Mouse (Mus musculus) brain, adult 2 months (tissue): ENCODE measurements around the gene Ccdc191.

Source experiments
- DNase-seq: peaks from one replicate; pipeline ENCODE4 v3.0.0; 2011; ENCODE audit warnings: low read depth, low spot score

The Ccdc191 gene

DNA sequence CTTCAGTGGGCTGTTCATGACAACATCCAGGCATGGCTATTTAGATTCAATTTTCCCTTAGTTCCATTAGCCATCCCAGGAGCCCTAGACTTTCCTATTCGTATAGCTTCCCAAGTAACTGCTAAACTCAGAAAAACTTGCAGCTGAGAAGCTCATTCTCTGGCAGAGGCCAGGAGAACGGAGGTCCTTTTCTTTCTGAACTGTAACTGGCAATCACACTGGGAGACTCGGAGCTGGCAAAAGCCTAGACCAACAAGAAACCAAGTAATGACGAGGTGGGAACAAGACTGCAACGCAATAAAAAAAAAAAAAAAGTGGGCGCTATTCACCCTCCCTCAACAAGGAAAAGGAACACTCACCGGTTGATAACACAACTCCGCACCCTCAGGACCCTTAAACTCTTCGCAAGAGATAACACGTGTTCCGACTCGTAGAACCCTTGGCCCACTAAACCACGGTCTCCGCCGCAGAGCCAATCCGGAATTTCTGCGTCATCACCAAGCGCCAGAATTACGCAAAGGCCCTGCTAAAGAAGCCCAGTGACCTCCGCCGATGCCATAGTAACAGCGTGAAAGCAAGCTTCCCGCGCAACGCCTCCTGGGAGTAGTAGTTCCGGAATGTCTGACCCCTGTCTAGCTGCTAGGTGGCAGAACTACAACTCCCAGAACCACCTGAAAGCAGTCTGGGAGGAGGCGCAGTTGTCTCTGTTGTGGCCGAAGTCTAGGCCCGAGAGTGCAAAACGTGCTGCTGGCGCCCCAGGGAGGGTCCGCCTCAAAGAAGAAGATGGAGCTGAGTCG lies at the start of gene Ccdc191:
Gene Ccdc191 (plus strand): TSS at position 593 of the 797 bp plus-strand sequence.
- peak; percentile 100 for DNase-seq

DNA sequence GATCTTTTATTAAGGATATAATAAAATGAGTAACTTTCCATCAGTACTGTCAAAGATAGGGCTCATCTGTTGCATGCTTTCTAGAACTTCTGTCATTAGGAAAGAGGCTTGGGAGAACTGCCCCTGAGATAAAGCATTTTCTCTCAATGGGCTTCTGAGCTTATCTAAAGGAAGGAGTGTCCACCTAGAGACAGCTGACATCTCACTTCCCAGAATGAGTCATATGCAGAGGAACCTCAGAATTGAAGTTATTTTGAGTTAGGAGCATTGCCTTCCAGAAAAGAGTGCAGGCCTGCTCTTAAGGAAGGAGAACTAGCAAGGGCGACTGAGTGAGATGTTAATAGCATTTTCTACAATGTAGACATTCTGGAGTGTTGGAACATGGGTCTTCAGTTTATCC lies 48.4 kb upstream of the Ccdc191 start:
- DNase-seq: no peak

DNA sequence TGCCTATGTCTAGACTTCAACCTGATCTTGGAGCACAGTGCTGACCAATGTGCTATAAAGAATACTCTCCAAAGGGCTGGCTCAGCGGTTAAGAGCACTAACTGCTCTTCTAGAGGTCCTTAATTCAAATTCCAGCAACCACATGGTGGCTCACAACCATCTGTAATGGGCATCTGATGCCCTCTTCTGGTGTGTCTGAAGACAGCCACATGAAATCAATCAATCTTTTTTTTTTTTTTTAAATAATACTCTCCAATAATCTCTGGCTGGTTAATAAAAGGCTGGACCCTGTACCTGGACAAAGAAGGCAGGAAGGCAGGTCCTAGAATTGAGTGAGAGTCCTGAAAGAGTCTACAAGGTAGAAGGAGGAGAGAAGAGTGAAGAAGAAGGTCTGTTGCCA lies 39.8 kb upstream of the Ccdc191 start:
- DNase-seq: no peak

DNA sequence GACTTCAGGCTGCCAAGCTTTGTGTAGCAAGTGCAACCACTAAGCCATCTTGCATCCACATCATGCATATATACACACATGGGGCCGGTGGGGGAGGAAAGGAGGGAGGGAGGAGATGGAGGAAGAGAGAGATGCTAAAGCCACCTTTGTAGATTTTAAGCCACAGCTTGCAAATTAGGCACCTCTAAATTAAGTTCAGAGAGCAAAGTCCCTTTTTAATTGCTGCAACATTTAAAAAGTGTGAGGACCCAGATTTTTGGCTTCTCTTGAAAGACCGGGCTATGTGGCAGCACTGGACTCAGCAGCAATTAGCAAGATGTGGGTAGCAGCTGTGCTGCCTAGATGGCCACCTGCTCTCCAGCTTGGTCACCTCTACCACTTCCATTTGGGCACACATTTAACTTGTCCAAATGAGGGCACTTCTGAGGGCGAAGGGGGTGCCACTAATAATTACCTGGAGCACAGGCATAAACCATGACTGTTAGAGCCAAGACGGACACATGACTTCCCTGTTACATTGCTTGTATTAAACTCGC lies 30.6 kb upstream of the Ccdc191 start:
- DNase-seq: no peak

DNA sequence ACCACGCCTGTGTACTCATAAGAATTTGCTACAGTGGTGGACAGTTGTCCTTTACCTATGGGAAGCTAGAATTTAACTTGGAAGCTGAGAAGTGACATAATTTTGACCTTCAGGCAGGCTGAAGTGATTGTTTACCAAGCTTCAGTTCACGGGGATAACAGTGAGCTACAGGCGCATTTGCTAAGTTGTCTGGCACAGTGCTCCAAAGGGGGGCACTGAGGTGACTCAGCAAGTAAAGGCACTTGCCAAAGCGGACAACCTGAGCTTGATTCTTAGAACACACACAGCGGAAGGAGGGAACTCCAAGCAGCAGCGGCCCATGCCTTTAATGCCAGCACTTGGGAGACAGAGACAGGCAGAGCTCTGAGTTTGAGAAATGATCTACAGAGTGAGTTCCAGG lies 29.0 kb upstream of the Ccdc191 start:
- no peak for DNase-seq

DNA sequence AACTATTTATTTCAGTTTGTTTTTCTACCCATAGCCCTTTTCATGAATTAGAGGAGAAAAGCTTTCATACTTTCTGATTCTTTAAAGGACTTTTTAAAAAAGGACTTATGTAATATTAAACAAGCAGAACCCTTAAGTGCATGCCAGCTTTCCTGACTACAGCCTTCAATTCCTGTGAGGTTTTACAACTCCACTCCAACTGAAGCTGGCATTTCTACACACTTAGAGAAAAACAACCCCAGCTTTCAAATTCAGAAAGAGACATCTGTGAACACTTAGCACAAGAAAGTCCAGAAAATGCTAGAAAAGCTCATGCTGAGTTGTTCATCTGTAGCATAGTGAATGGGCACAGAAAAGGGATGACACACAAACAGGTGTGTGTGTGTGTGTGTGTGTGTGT lies 19.8 kb upstream of the Ccdc191 start:
- DNase-seq: peak; percentile 50

DNA sequence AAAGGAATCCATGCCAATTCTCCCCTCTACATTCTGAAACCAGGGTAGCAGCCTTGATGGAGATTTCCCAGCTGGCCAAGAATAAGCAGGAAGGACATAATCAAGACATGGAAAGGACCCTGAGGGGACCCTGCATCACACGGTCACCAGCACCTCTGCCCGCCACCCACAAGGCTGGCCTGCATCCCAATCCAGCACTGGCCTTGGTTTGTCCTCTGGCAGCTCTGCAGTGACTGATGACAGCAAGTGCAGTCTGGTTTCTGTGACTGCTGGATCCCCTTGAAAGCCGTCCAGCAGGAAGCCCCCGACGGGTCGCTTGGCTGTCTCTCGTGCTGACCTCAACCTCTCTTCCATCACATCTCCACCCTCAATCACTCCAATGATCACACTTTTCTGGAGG lies 18.2 kb upstream of the Ccdc191 start:
- DNase-seq: no peak

DNA sequence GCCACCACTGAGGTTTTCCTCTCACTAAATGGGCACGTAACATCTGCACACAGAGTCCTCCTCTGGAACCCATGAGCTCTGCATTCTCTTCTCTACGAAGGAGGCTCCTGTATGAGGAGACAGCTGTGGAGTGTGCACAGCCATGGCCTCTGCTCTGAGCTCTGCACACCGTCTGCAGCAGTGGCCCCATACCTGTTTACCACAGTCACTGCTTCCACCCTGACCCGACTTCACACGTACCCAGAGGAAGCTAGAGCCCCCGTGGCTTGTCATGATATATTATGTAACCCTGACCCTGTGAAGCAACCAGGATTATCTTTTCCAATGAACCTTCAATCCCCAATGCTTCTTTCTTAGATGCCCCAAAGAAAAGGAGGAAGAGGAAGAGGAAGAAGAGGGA lies 9.8 kb upstream of the Ccdc191 start:
- DNase-seq: no peak

DNA sequence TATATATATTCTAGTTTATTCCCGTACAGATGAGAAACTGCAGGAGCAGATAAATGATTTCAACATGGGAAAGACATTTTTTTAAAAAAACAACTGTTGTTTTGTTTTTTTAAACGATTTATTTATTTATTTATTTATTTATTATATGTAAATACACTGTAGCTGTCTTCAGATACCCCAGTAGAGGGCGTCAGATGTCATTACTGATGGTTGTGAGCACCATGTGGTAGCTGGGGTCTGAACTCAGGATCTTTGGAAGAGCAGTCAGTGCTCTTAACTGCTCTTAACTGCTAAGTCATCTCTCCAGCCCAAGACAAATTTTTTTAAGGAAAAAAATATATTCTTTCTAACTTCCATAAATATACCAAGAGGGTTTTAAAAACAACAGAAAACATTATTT lies 8.0 kb upstream of the Ccdc191 start:
- DNase-seq: peak; percentile 17

DNA sequence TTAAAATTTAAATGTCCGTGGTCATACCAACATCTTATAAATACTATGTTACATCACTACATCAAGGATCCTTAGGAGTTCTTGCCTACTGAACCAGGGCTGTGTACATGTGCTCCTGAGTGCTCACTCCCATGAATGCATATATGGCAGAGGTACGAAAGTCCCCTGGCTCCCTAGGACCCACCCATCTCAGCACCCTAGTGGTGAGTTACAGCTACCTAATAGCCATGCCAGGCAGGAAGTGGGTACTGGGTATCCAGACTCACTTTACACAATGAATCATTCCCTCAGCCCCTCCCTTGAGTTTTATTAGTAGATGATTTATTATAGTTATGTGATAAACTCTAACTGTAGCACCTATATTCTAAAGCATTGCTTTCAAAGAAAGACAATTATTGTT lies 7.3 kb upstream of the Ccdc191 start:
- DNase-seq: no peak

DNA sequence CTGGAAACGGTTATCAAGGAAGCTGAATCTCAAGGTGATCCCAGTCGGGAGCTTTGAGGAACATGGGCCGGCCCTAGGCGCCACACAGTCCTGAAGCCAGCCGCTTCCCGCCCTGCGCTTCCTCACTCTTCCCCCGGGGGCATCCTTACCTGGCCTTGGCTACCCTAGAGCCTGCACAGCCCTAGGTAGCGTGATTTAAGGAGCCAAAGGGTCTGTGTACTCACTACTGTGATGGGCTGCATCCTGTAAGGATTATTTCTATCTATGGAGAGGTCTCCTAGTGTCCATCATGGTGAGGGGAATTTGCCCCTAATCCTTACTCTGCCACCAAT lies 371 bp downstream of the Ccdc191 start:
- DNase-seq: no peak

DNA sequence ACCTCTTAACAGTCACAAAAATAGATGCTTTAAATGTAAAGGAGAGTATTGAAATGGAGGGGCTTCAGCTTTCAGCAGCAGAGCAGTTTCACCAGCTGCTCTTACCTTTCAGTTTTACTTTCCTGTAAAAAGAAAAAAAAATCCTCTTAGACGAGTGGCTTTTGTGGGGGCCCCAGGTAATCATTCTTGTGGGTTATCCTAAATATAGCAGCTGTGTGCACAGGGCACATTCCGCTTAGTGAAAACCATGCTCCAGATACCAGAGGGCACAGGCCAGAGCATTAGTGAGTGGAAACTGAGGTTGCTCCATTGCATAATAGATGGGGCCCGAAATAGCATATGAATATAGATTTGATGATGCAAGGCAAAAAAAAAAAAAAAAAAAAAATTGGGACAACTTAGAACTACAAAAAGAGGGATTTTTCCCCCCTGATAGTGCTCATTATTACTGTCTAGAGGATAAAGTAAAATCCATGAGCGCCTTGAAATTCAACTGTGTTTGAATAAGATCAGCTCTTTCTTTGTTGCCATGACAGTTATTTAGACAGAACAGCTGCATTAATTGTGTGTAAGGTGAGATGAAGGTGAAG lies 1.2 kb downstream of the Ccdc191 start:
- DNase-seq: no peak

DNA sequence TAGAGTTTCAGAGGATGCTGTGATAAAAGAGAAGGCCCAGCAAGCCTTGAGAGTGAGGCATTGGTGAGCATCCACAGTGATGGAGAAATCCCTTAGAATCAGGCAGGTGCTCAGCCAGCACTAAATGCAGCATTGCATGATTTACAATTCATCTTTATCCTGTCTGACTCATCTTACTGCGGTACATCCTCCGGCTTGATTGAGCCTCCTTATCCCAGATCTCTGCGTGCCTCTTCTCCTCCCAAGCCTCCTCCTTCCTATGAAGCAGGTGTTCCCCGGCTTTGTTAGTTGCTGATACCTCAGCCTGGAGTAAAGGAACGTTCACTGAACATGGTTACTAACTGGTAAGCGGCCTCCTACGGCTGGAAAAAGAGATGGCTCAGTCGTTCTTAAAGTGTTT lies 4.9 kb downstream of the Ccdc191 start:
- peak; percentile 61 for DNase-seq

DNA sequence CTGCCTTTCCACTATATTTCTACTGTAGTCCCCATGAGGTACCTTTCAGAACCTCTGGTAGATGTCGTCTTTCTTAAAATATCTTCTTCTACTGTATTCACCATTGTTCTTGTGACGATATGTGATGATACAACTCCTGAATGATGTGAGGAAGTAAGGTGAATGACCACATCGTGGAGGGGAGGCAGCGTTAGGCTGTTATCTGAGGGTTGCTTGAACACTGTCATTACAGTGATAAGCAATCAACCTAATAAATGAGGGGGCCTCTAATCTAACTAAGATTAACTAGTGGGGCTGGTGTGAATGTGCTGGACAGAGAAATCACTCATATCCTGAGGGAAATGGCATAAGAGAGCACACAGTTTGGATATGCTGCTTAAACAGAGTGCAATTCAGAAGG lies 10.5 kb downstream of the Ccdc191 start:
- no peak for DNase-seq

DNA sequence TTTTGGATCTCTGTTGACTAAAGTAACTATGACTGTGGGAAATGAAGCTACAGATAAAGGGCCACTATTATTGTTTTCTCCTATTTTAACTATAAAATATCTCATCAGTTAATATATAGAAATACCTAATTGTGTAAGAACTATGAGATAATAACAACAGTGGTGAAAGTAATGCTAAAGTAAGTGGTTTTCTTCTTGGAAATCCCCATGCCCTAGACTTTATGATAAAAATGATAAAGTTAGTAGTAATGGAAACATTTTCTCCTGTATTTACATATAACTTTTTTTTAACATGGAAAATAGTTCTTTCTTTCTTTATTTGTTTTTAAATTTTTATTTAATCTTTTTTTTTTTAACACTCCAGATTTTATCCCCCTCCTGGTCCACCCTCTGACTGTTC lies 11.0 kb downstream of the Ccdc191 start:
- no peak for DNase-seq

DNA sequence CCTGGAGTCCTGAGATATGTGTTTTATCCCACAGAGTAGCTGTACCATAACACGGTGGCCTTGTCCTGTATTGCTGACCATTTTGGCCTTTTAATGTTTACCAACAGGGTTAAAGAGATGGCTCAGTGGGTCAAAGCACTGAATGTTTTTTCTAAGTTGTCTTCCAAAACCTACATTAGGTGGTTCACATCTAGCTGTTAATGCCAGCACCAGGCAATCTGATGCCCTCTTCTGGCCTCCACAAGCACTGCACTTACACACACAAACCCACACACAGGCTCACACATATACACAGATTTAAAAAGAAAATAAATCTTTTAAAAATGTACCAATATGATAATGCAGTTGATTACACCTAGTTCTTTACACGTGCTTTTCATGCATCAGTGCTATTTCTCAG lies 19.3 kb downstream of the Ccdc191 start:
- no peak for DNase-seq

DNA sequence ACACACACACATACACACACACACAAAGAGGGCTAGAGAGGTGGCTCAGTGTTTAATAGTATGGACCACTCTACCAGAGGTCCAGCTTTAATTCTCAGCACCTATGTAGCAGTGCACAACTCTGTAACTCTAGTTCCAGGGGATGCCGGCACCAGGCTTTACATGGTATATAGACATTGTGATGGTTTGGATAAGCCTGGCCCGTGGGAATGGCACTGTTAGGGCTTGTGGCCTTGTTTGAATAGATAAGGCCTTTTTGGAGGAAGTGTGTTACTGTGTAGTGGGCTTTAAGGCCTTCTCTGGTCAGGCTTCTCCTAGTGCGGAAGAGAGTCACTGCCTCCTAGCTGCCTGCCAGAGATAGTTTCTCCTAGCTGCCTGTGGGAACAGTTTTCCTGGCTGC lies 29.3 kb downstream of the Ccdc191 start:
- no peak for DNase-seq

DNA sequence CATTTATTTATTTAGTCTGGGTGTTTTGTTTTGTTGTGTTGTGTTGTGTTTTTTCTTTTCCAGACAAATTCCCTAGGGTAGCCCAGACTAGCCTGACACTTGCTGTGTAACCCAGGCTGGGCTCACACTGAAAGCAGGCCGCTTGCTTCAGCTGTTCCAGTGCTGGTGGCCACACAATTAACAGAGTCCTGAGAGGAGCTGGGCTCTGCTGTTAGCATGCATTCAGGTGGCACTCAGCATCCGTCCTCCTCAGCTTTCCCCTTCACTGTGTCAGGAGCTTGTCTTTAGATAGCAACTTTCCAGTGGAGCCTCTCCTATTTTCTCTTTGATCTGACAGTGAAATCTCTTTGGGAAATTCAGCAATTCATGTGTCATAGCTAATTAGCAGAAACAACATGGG lies 32.4 kb downstream of the Ccdc191 start:
- DNase-seq: no peak

DNA sequence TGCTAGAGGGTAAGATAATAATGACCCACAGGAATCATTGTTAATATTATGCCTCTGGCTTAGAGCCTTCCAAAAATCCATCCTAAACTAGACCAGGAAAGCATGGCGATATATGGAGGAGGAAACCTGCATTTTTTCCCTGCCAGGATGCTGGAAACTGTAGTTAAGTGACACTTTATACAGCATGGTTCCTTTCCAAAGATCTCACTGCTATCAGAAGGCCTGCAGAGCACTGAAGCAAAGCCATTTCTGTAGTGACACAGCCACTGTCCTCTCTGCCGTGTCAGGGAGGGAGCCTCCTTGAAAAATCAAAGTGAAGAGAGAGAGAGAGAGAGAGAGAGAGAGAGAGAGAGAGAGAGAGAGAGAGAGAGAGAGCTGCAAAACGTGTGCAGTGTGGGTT lies 33.0 kb downstream of the Ccdc191 start:
- DNase-seq: no peak

DNA sequence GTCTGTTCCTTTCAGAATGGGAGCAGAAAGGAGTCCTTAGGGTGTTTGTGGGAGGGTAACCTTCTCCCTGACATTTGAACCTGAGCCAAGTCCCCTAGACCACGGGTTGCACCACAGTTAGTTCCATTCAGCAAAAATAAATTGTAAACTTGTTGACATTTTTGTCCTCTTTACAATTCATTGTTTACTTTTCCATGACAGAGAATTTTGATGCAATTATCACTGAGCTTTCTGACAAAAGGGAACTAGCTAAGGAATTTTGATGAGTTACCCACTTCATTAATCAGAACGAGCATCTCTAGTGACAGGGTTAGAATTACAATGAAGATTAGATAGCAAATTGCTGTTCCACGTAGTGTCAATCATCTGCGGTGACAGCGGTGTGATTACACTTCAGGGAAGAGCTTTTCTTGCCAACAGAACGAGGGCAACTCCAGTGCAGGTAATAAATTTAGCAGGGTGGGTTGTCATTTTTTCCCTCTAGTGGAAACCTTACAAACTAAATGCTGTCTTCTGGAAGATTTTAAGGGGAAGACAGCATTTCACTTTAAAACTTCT lies 35.5 kb downstream of the Ccdc191 start:
- DNase-seq: peak; percentile 52

DNA sequence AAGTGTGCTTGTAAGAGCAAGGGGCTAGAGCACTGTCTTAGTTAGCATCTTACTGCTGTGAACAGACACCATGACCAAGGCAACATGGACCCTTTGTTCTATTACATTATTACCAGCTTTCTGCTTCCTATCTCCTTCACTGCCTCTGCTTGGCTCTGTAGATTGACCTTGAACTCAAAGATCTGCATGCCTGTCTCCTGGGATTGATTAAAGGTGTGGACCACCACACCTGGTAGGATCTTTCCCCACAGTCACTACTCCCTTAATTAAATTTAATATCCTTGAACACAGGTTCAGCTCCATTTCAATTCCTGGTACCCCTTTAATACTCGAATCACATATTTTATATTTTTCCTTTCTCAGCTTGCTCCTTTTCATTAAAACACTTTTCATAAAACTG lies 36.2 kb downstream of the Ccdc191 start:
- DNase-seq: no peak

DNA sequence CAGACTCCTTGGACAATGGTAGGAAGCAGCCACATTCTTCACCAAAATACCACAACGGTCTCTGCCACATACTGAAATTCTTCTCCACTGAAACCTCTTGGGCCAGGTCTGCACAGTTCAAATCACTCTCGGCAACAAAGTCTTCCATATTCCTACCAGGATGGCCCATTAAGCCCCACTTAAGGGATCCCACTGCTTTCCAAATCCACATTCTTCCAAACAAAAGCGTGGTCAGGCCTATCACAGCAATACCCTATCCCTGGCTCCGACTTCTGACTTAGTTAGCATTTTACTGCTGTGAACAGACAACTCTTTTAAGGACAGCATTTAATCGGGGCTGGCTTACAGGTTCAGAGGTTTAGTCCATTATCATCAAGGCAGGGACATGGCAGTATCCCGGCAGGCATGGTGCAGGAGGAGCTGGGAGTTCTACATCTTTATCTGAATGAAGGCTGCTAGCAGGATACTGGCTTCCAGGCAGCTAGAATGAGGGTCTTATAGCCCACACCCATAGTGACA lies 36.8 kb downstream of the Ccdc191 start, which contains the start of gene Qtrt2:
Gene Qtrt2 (minus strand): TSS at position 469 of the 519 bp plus-strand sequence.
- DNase-seq: no peak

DNA sequence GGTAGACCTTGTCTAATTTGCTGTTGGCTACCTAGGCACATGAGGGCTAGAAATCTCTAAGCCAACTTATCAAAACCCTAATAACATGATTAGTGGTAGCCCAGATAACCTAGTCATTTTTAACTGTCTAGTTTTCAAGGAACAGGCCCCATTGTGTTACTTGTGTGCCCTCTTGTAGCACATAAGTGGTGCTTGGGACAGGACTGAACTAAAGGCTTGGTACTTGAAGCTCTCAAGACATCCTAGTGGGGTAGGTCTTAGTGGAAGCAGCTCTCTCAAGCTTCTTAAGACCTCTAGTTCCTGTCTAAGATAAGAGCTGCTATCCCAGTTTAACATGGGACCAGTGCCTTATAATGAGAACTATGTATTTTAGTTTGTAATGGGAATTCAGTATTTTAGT lies 41.0 kb downstream of the Ccdc191 start:
- DNase-seq: no peak
